Mouse (Mus musculus) kidney, postnatal 4 days (tissue): ENCODE measurements around the gene Eif5a2.
"Not testable (repeated sequence)": the region's sequence is repeated elsewhere in the genome, so short reads cannot be mapped to it uniquely, and the experiment has no call there.

Experiments used
- DNase-seq, 2 experiments: peaks; one replicate each; pipeline ENCODE4 v3.0.0; 2021; ENCODE audit warnings: mixed read lengths in 2 of 2

Eif5a2 gene

GRCm38 (mm10) chr3:28780994-28781393 lies at the start of gene Eif5a2:
Eif5a2 (plus strand) TSS chr3:28781276.
- DNase-seq: peak; percentile 94 to 98

- DNase-seq: no peak
These were observed 46.4 kb upstream of the Eif5a2 start for GRCm38 (mm10) chr3:28734712-28735111.

DNA sequence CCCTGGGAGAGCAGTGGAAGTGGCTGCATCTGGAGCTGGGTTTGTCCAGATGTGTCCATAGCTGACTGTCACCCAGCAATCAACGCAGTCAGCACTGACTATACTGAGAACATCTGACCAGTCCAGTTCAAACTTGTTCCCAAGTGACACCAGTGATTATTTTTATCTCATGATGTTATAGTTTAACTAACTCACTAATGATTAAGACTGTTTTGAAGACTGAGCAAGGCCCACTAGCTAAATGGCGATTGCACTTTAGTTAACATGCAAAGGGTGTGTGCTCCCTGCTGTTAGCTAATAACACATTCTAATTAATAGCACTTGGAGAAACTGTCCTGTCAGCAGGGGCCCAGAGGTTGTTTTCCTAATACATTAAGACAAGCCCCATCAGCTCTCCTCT lies 44.1 kb upstream of the Eif5a2 start:
- peak in 1 of 2 experiments; percentile 33 for DNase-seq

- DNase-seq: no peak
These were observed 40.7 kb upstream of the Eif5a2 start for GRCm38 (mm10) chr3:28740353-28740752.

DNA sequence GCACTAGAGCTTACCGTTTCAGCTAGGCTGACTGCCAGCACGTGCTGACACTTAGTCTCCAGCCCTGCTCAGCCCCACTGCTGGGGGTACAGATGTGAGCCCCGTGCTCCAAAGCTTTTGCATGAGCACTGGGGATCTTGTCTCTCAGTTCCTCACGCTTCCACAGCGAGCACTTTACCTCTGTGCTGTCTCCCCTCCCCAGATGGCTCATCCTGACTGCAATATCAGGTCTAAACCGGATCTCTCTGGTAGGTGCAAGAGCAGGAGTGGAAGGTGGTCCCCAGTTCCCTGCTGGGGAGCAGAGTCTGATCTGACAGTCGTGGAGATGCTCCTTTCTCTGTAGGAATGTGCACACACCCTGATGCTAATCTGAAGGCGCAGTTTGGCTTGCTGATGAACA lies 37.8 kb upstream of the Eif5a2 start:
- DNase-seq: peak in 1 of 2 experiments; percentile 11

DNA sequence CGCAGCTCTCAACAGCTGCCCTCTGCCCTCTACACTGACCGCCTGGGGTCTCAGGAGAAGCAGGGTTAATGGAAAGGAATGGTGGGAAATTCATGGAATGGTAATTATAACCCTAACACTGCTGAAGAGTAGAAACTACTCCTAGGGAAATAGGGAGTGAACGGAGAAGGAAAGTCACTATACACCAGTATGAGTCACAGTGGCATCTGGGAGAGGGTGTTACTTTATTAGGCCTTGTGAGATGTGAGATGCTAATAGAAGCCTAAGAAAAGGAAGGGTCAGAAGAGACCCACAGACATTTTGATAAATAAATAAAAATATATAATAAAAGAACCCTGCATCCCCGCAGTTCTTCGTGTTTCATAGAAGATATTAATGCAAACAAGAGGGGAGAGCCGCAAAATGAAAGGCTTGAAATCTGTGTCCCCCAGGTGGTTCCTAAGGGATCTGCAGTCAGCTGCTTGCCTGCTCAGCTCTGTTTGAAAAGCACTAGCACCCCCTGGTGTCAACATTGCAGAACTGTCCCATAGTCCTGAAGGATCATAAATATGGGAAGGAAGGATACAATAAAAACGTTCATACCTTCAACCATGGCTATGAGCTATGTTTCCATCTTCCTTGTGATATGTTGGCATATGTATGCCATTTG lies 35.1 kb upstream of the Eif5a2 start:
- DNase-seq: peak; percentile 75 to 83

DNA sequence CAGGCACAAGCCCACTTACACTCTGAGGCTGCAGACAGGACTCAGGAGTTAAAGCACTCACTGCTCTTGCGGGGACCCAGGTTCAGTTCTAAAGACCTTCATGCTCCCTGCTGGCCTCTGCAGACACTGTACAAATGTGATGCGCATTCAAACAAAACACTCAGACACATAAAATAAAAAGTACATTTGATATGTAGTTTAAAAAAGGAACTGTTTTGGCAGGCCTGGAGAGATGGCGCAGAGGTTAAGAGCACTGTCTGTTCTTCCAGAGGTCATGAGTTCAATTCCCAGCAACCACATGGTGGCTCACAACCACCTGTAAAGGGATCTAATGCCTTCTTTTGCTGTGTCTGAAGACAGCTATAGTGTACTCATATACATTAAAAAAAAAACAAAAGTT lies 32.9 kb upstream of the Eif5a2 start:
- DNase-seq: no peak

GRCm38 (mm10) chr3:28748956-28749355 lies 32.1 kb upstream of the Eif5a2 start:
- DNase-seq: no peak

DNA sequence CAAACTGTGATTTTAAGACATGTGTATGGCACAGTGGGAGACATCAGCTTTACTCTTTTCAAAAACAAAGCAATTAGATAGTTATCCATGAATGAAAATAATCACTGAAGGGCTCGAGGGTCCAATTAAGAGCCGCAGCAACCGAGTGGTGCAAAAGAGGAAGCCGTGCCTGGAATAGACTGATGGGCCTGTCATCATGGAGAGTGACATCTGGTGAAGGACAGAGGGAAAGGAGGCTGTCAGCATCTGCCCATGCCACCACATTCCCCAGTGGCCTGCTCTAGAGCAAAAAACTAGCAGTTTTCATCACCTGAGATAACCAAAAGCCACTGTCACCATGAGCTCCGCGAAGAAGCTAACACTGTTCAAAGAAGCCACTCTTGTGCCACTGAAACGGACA lies 25.6 kb upstream of the Eif5a2 start:
- DNase-seq: no peak

- no peak for DNase-seq
These were observed 19.8 kb upstream of the Eif5a2 start for GRCm38 (mm10) chr3:28761225-28761789.

GRCm38 (mm10) chr3:28766935-28767334 lies 14.1 kb upstream of the Eif5a2 start:
- no peak for DNase-seq

- no peak for DNase-seq
These were observed 12.9 kb upstream of the Eif5a2 start for GRCm38 (mm10) chr3:28768222-28768621.

GRCm38 (mm10) chr3:28772919-28773318 lies 8.2 kb upstream of the Eif5a2 start:
- not testable (repeated sequence) for DNase-seq

GRCm38 (mm10) chr3:28775361-28775760 lies 5.7 kb upstream of the Eif5a2 start:
- DNase-seq: no peak

DNA sequence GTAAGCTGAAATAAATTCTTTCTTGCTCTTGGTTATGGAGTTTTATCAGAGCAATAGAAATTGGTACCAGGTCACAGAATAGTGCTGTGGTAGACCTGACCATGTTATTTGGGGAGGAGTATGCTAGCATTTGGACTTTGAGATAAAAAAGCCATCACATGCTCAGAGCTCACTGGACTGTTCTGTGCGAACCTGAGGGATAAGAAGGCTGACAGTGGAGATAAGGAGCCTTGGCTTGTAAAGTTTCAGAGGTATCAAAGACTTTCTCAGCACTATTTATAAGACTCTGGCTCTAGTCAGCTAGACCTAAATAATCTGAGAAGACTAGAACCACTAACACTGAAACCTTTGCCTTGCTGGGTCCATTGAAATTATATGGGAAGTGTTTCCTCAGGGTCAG lies 5.1 kb upstream of the Eif5a2 start:
- no peak for DNase-seq

DNA sequence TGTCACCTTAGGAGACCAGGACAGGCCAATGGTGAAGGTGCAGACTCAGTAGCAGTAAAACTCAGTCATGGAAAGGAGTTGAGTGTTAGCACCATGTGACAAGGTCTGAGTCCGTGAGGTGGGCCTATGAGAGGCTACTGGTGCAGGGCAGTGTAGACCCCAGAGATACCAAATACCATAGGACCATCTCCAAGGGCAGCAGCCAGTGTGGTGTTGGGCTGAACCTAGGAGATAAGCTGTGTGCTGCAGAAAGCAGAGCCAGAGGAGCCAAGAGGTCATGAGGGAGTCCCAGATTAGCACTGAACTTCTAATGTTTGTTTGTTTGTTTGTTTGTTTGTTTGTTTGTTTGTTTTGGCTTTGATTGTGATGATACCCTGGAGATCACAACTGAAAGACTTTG lies 4.6 kb upstream of the Eif5a2 start:
- DNase-seq: no peak

DNA sequence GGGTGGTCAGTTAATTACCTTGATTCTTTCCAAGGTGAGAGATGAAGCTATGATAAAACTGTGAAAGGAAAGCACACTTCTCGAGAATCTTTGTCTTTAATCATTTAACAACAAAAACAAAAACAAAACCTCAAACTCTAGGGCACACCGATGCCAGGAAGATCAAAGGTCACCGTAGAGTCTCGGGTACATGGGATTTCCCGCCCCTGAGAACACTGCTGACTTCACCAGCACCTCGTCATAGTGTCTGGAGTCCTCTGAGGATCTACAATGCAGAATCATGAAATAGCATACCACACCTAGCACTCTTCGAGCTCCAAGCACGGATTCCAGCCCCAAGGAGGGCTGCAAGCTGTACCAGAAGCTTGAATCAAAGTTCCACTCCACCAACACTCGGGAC lies 565 bp upstream of the Eif5a2 start:
- no peak for DNase-seq

- no peak for DNase-seq
These were observed 346 bp downstream of the Eif5a2 start for GRCm38 (mm10) chr3:28781422-28781821.

GRCm38 (mm10) chr3:28781848-28782247 lies 772 bp downstream of the Eif5a2 start:
- DNase-seq: peak in 1 of 2 experiments; percentile 3

- no peak for DNase-seq
These were observed 3.1 kb downstream of the Eif5a2 start for GRCm38 (mm10) chr3:28784176-28784575.

- DNase-seq: no peak
These were observed 13.8 kb downstream of the Eif5a2 start for GRCm38 (mm10) chr3:28794835-28795234.

DNA sequence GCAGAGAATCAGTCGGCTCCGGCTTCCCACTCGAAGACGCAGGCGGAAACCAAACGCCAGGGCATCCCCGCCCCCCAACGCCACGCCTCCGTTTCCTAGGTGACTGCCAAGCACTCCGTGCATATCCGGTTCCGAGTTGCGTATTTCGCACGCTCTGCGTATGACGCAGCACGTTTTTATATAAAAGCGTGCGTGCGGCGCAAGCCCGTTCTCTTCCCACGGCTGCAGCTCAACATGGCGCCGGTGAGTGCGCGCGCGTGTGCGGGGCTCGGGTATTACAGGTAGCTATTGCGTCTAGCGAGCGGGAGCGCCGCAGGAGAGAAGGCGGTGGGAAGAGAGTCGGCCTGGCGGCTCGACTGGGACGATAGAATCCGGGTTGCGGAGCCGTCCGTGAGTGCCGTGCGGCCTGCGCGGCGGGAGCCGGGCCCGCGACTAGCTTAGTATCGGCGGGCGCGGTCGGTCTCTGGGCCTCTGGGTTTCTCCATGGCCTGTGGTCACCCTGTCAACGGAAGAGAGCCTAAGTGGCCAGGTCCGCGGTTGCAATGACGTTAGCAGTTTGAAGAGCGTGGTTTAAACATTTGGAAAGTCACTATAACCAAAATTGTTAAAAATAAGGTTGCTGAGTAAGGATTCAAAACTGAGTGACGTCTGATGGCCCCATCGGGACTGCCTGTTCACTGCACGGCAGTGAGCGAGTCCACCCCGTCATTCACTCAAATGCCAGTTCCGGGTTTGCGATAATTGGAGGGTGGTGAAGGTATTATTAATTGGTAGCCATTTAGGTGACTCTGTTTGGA lies 24.4 kb downstream of the Eif5a2 start, which contains the start of gene Rpl22l1:
Gene Rpl22l1, plus strand, starts transcription at position 136 of the 797 bp plus-strand sequence.
- peak; percentile 99 for DNase-seq

GRCm38 (mm10) chr3:28808039-28808643 lies 27.1 kb downstream of the Eif5a2 start:
- DNase-seq: no peak
